Mouse (Mus musculus) CH12.LX (cell line): Measurements from ENCODE around the gene Ager. TPM values are rescaled to one million over a fixed set of nuclear protein-coding genes. Genes with fewer than 3 reads are reported as not detected.
A peak's percentile ranks its signal among the peaks of the same experiment; 100 is the strongest.

ENCODE experiments used
- DNase-seq: peaks from one replicate; pipeline ENCODE4 v3.0.0-alpha.2; 2013; ENCODE audit errors: extremely low read depth
- H3K27ac ChIP-seq: 2 replicates; pipeline ENCODE4 v1.5.1; 2012; ENCODE audit warnings: low read depth, mild to moderate bottlenecking, control low read depth, moderate library complexity; ENCODE audit not compliant: insufficient read depth
- H3K27me3 ChIP-seq: replicated peaks from 2 replicates; pipeline ENCODE3; 2012; ENCODE audit warnings: inconsistent platforms
- H3K36me3 ChIP-seq, 2 experiments: replicated peaks in 1 of 2; 2 replicates each; pipeline versions ENCODE3 to v1.6.1; 2012; ENCODE audit warnings: inconsistent platforms in 1 of 2, low read length in 1 of 2, mild to moderate bottlenecking in 1 of 2, mixed read lengths in 1 of 2, moderate library complexity in 1 of 2; ENCODE audit not compliant: control insufficient read depth in 1 of 2, insufficient read depth in 1 of 2
- H3K4me1 ChIP-seq, 2 experiments: 2 replicates each; pipeline ENCODE4 v1.6.1; 2012; ENCODE audit warnings: inconsistent platforms in 1 of 2, moderate library complexity in 1 of 2; ENCODE audit not compliant: insufficient read depth in 2 of 2, control insufficient read depth in 1 of 2
- H3K4me2 ChIP-seq: 2 replicates; pipeline ENCODE4 v1.6.1; 2012; ENCODE audit warnings: low read depth, mild to moderate bottlenecking, control low read depth; ENCODE audit not compliant: poor library complexity, insufficient read depth, severe bottlenecking
- H3K4me3 ChIP-seq, 3 experiments: fragments of 150-350 bp in 1 of 3; sonication (generic) in 1 of 3; replicated peaks in 1 of 3; 2 replicates each; pipeline versions ENCODE3 to v1.5.1; 2011 to 2012; ENCODE audit warnings: low read depth in 2 of 3, low read length in 2 of 3, mild to moderate bottlenecking in 2 of 3, moderate library complexity in 2 of 3, control low read depth in 1 of 3, improper control_type of control experiment in 1 of 3, inconsistent platforms in 1 of 3, mixed read lengths in 1 of 3; ENCODE audit not compliant: poor library complexity in 1 of 3
- H3K79me2 ChIP-seq: replicated peaks from 2 replicates; pipeline ENCODE4 v1.6.1; 2012; ENCODE audit warnings: mild to moderate bottlenecking, moderate library complexity; ENCODE audit not compliant: control insufficient read depth, poor library complexity, insufficient read depth, severe bottlenecking; ENCODE audit errors: extremely low read depth
- H3K9ac ChIP-seq: 2 replicates; pipeline ENCODE4 v1.6.1; 2012; ENCODE audit warnings: low read depth, mild to moderate bottlenecking, control low read depth, moderate library complexity; ENCODE audit not compliant: insufficient read depth
- H3K9me3 ChIP-seq: replicated peaks from 2 replicates; pipeline ENCODE3; 2012; ENCODE audit warnings: low read length, inconsistent platforms, mixed read lengths
- BHLHE40 ChIP-seq: IDR thresholded peaks from 2 replicates; pipeline ENCODE4 v1.6.1; 2011; ENCODE audit warnings: mild to moderate bottlenecking, low read depth, low read length, improper control_type of control experiment
- CHD1 ChIP-seq: IDR thresholded peaks from 2 replicates; pipeline ENCODE4 v1.6.1; 2012; ENCODE audit warnings: low read depth, low read length, improper control_type of control experiment, inconsistent platforms
- CHD2 ChIP-seq: IDR thresholded peaks from 2 replicates; pipeline ENCODE4 v1.6.1; 2011; ENCODE audit warnings: low read length, improper control_type of control experiment
- CTCF ChIP-seq, 2 experiments: IDR thresholded peaks in 1 of 2; conservative IDR thresholded peaks in 1 of 2; 2 replicates each; pipeline ENCODE4 v1.5.1; 2011 to 2012; ENCODE audit warnings: low read depth in 2 of 2, low read length in 2 of 2, improper control_type of control experiment in 1 of 2, inconsistent platforms in 1 of 2, mild to moderate bottlenecking in 1 of 2, moderate library complexity in 1 of 2
- ELF1 ChIP-seq: IDR thresholded peaks from 2 replicates; pipeline ENCODE4 v1.6.1; 2014; ENCODE audit warnings: low read depth, mild to moderate bottlenecking, inconsistent platforms, low read length, improper control_type of control experiment
- ETS1 ChIP-seq: conservative IDR thresholded peaks from 2 replicates; pipeline ENCODE4 v1.6.1; 2012; ENCODE audit warnings: low read depth, mild to moderate bottlenecking, inconsistent platforms, low read length, improper control_type of control experiment, moderate library complexity
- GABPA ChIP-seq: IDR thresholded peaks from 2 replicates; pipeline ENCODE4 v1.6.1; 2012; ENCODE audit warnings: low read depth, low read length, improper control_type of control experiment, inconsistent platforms; ENCODE audit not compliant: insufficient replicate concordance
- HCFC1 ChIP-seq: IDR thresholded peaks from 2 replicates; pipeline ENCODE4 v1.6.1; 2012; ENCODE audit warnings: low read depth, mild to moderate bottlenecking, inconsistent platforms, low read length, improper control_type of control experiment
- IRF4 ChIP-seq: IDR thresholded peaks from 2 replicates; pipeline ENCODE4 v1.6.1; 2014; ENCODE audit warnings: low read depth, mild to moderate bottlenecking, inconsistent platforms, low read length, improper control_type of control experiment
- JUN ChIP-seq: IDR thresholded peaks from 2 replicates; pipeline ENCODE4 v1.6.1; 2011; ENCODE audit warnings: low read depth, mild to moderate bottlenecking, low read length, improper control_type of control experiment, moderate library complexity; ENCODE audit not compliant: insufficient read depth
- MAFK ChIP-seq: IDR thresholded peaks from 2 replicates; pipeline ENCODE4 v1.6.1; 2011; ENCODE audit warnings: low read length, improper control_type of control experiment; ENCODE audit not compliant: insufficient replicate concordance
- MAX ChIP-seq: IDR thresholded peaks from 2 replicates; pipeline ENCODE4 v1.6.1; 2011; ENCODE audit warnings: low read length, improper control_type of control experiment
- MAZ ChIP-seq: IDR thresholded peaks from 2 replicates; pipeline ENCODE4 v1.6.1; 2012; ENCODE audit warnings: low read depth, mild to moderate bottlenecking, inconsistent platforms, low read length, improper control_type of control experiment, moderate library complexity
- MEF2A ChIP-seq: IDR thresholded peaks from 2 replicates; pipeline ENCODE4 v1.6.1; 2014; ENCODE audit warnings: low read depth, mild to moderate bottlenecking, inconsistent platforms, low read length, improper control_type of control experiment, borderline replicate concordance
- MXI1 ChIP-seq: IDR thresholded peaks from 2 replicates; pipeline ENCODE4 v1.6.1; 2011; ENCODE audit warnings: mild to moderate bottlenecking, low read depth, low read length, improper control_type of control experiment
- MYC ChIP-seq: IDR thresholded peaks from 2 replicates; pipeline ENCODE4 v1.6.1; 2011; ENCODE audit warnings: low read depth, mild to moderate bottlenecking, improper control_type of control experiment, low read length
- NRF1 ChIP-seq: IDR thresholded peaks from 2 replicates; pipeline ENCODE4 v1.6.1; 2014; ENCODE audit warnings: low read depth, mild to moderate bottlenecking, inconsistent platforms, low read length, improper control_type of control experiment, moderate library complexity
- PAX5 ChIP-seq: IDR thresholded peaks from 2 replicates; pipeline ENCODE4 v1.6.1; 2012; ENCODE audit warnings: low read length, inconsistent platforms, mixed read lengths
- POLR2A ChIP-seq: IDR thresholded peaks from 2 replicates; pipeline ENCODE4 v1.6.1; 2011; ENCODE audit warnings: low read depth, mild to moderate bottlenecking, improper control_type of control experiment, low read length
- POLR2AphosphoS2 ChIP-seq: IDR thresholded peaks from 2 replicates; pipeline ENCODE4 v1.6.1; 2011; ENCODE audit warnings: low read depth, low read length, improper control_type of control experiment
- RAD21 ChIP-seq: IDR thresholded peaks from 2 replicates; pipeline ENCODE4 v1.6.1; 2011; ENCODE audit warnings: low read depth, mild to moderate bottlenecking, low read length, improper control_type of control experiment, moderate library complexity
- SIN3A ChIP-seq: IDR thresholded peaks from 2 replicates; pipeline ENCODE4 v1.6.1; 2012; ENCODE audit warnings: low read length, improper control_type of control experiment, inconsistent platforms
- SMC3 ChIP-seq: IDR thresholded peaks from 2 replicates; pipeline ENCODE4 v1.6.1; 2011; ENCODE audit warnings: low read depth, low read length, improper control_type of control experiment
- TBP ChIP-seq: conservative IDR thresholded peaks from 2 replicates; pipeline ENCODE4 v1.6.1; 2011; ENCODE audit warnings: low read depth, low read length, improper control_type of control experiment
- TCF12 ChIP-seq: IDR thresholded peaks from 2 replicates; pipeline ENCODE4 v1.6.1; 2014; ENCODE audit warnings: low read depth, mild to moderate bottlenecking, inconsistent platforms, low read length, improper control_type of control experiment
- USF2 ChIP-seq: conservative IDR thresholded peaks from 2 replicates; pipeline ENCODE4 v1.6.1; 2011; ENCODE audit warnings: low read depth, low read length, improper control_type of control experiment
- ZKSCAN1 ChIP-seq: IDR thresholded peaks from 2 replicates; pipeline ENCODE4 v1.6.1; 2012; ENCODE audit warnings: low read depth, inconsistent platforms, low read length, improper control_type of control experiment, borderline replicate concordance
- ZMIZ1 ChIP-seq: IDR thresholded peaks from 2 replicates; pipeline ENCODE4 v1.6.1; 2012; ENCODE audit warnings: low read depth, mild to moderate bottlenecking, inconsistent platforms, low read length, improper control_type of control experiment
- ZNF384 ChIP-seq: IDR thresholded peaks from 2 replicates; pipeline ENCODE4 v1.6.1; 2012; ENCODE audit warnings: low read depth, low read length, improper control_type of control experiment, inconsistent platforms
- dilution Hi-C: fragments of 300-500 bp; cut with MboI; formaldehyde crosslinking; loops from 2 replicates; pipeline ENCODE4 v1.14.3; 2020; ENCODE audit warnings: low sequenced_read_pairs; ENCODE audit not compliant: extremely low pct_unique_long_range_greater_than_20kb, extremely low pct_ligation_motif_present
- in situ Hi-C: fragments of 300-500 bp; cut with MboI; formaldehyde crosslinking; loops from 3 replicates; pipeline ENCODE4 v1.14.3; 2019; ENCODE audit warnings: low sequenced_read_pairs, low pct_ligation_motif_present, low pct_unique_long_range_greater_than_20kb, mixed read lengths
- polyA plus RNA-seq: library from polyadenylated mRNA; unstranded; fragments of >175 nt; gene quantifications from 2 replicates; pipeline ENCODE4 v1.2.1, GENCODE M21; 2012; ENCODE audit warnings: low read depth; ENCODE audit not compliant: insufficient read length
- total RNA-seq, 2 experiments: library from RNA; depleted of rRNA; stranded (reverse); fragments of 300-350 nt in 1 of 2; fragments of >200 nt in 1 of 2; gene quantifications; 2 replicates each; pipeline ENCODE4 v1.2.3; 2012 to 2014

Gene Ager
- total and polyA plus RNA-seq, 3 experiments = 0.55 to 3.5 (median 0.81) TPM

- no peak for DNase-seq
Measured at GRCm38 (mm10) chr17:34626773-34627092, 29.1 kb downstream of the Ager start.

DNA sequence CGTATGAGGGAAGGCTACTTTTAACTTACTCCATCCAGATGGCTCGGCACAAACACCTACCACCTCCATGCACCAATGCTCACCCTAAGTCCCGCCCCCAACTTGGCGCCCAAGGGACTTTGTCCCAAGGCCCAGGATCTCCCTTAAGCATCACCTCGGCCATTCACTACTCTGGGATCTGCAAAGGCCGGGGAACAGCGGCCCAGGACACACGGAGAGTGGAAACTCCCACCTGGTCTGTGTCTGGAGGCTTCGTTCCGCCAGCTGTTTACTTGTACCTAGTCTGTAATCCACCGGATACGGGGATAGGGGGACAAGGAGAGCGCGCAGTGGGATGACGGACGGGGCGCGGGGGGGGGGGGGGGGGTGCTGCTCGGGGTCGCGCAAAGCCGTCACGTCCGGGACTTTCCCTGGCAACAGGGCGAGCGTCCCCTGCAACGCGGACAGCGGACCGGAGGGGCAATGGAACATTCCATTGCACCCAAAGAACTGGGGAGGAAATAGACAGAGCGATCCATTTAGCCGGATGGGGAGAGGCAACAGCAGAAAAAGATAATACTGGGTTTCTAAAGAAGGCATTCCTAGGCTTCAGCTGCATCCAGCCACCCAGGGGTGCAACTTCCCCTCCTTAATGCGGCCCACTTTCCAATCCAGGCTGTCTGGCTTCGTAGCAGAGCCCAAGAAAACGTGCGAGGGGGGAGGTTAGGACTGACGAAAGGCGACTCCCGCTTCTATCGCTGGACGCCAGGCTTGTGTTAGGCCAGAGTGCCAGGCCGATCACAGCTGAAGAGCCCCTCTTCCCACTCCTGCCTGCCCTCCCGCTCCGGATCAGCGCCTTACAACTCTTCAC, 29.7 kb downstream of the Ager start:
- Histone ChIP-seq H3K27me3 (peaks cover 48% of the 10 kb centered on the region), H3K36me3 (no peaks in the 10 kb centered on the region), H3K9ac (peak overlapping the region; percentile 10), H3K4me3 (peak overlapping the region in 2 of 3 experiments; percentile 48 to 49), H3K79me2 (no peaks in the 10 kb centered on the region), H3K9me3 (peaks cover 2% of the 10 kb centered on the region), H3K27ac (no peak overlapping the region), H3K4me2 (peak overlapping the region; percentile 75), H3K4me1 (peaks cover 2 to 3% of the 10 kb centered on the region in 2 experiments; a peak in 2 of 4 replicates)
- dilution Hi-C loops = no loop called here
- in situ Hi-C loops = no loop called here
- TF ChIP-seq ZNF384 (no peak), TBP (no peak), MEF2A (no peak), MXI1 (peak; percentile 64), ZKSCAN1 (no peak), POLR2AphosphoS2 (no peak), NRF1 (no peak), MAX (no peak), CTCF (conservative IDR thresholded peaks at IDR 0.05 in 1 of 2, IDR thresholded peaks at IDR 0.05 in 1 of 2; ENCODE audit: low read depth in 2 of 2, low read length in 2 of 2) (no peak), POLR2A (no peak), HCFC1 (no peak), ETS1 (no peak), RAD21 (no peak), ELF1 (0 out of 2 replicates have a peak, but pooled peaks have one; percentile 16), PAX5 (no peak), SIN3A (no peak), MYC (no peak), ZMIZ1 (no peak), JUN (no peak), MAZ (no peak), CHD1 (peak; percentile 92; the same call in 1 of the 2 replicates), TCF12 (no peak), CHD2 (no peak)
- no peak for DNase-seq

More at GRCm38 (mm10) chr17:34626773-34627092, 29.1 kb downstream of the Ager start:
- TF ChIP-seq MAFK (no peak), MAX (no peak), CHD2 (no peak), RAD21 (peak; percentile 15), POLR2AphosphoS2 (no peak), CTCF (conservative IDR thresholded peaks at IDR 0.05 in 1 of 2, IDR thresholded peaks at IDR 0.05 in 1 of 2; ENCODE audit: low read depth in 2 of 2, low read length in 2 of 2) (peak in 1 of 2 experiments; percentile 44; a peak in 2 of 4 replicates), PAX5 (no peak), IRF4 (no peak), GABPA (no peak), TBP (no peak), ZKSCAN1 (no peak), USF2 (no peak), SMC3 (peak; percentile 27), BHLHE40 (no peak)
- Histone ChIP-seq H3K27ac (no peak overlapping the region), H3K79me2 (no peaks in the 10 kb centered on the region), H3K4me2 (peak overlapping the region; percentile 75), H3K27me3 (peaks cover 45% of the 10 kb centered on the region), H3K9me3 (peaks cover 2% of the 10 kb centered on the region), H3K4me1 (peaks cover 2 to 3% of the 10 kb centered on the region in 2 experiments; a peak in 2 of 4 replicates), H3K4me3 (peak overlapping the region in 2 of 3 experiments; percentile 48 to 49), H3K36me3 (no peaks in the 10 kb centered on the region), H3K9ac (peak overlapping the region; percentile 10; the same call in 1 of the 2 replicates)
- in situ Hi-C loops (no loop called here), dilution Hi-C loops (no loop called here)
